Mouse (Mus musculus) heart, embryonic 16.5 days (tissue): ENCODE results near the gene Armc8. TPM values are rescaled to one million over a fixed set of nuclear protein-coding genes. Genes with fewer than 3 reads are reported as not detected.

Experiments used
- ATAC-seq: fragments of 200-750 bp; cut with Nextera tagmentation; replicated peaks from 2 replicates; pipeline ENCODE4 v1.8.0; 2017; ENCODE audit warnings: moderate number of reproducible peaks; ENCODE audit not compliant: insufficient read depth, low FRiP score; ENCODE audit errors: extremely low read depth
- H3K27ac ChIP-seq: fragments of 300-500 bp; sonication (generic); 2 replicates; pipeline ENCODE4 v1.5.1; 2014; ENCODE audit warnings: mild to moderate bottlenecking, low read length, control low read depth, moderate library complexity
- H3K27me3 ChIP-seq: fragments of 300-500 bp; sonication (generic); 2 replicates; pipeline ENCODE4 v1.6.1; 2014; ENCODE audit warnings: low read length, mixed read lengths; ENCODE audit not compliant: control insufficient read depth, insufficient read depth
- H3K36me3 ChIP-seq: fragments of 300-500 bp; sonication (generic); 2 replicates; pipeline ENCODE4 v1.6.1; 2014; ENCODE audit not compliant: control insufficient read depth, insufficient read depth
- H3K4me1 ChIP-seq: fragments of 300-500 bp; sonication (generic); 2 replicates; pipeline ENCODE4 v1.6.1; 2014; ENCODE audit warnings: low read length, mixed read lengths; ENCODE audit not compliant: control insufficient read depth, insufficient read depth
- H3K4me2 ChIP-seq: fragments of 300-500 bp; sonication (generic); 2 replicates; pipeline ENCODE4 v1.6.1; 2014; ENCODE audit warnings: low read depth, mild to moderate bottlenecking, control low read depth, low read length
- H3K4me3 ChIP-seq: fragments of 300-500 bp; sonication (generic); 2 replicates; pipeline ENCODE4 v1.5.1; 2014; ENCODE audit warnings: mild to moderate bottlenecking, control low read depth, low read length
- H3K9ac ChIP-seq: fragments of 300-500 bp; sonication (generic); 2 replicates; pipeline ENCODE4 v1.6.1; 2014; ENCODE audit warnings: low read length, control low read depth
- H3K9me3 ChIP-seq: fragments of 300-500 bp; sonication (generic); replicated peaks from 2 replicates; pipeline ENCODE4 v1.6.1; 2016; ENCODE audit warnings: low read length; ENCODE audit not compliant: control insufficient read depth
- WGBS: fragments of 180-500 bp; shearing (Covaris S2); extraction: QIAGEN DNeasy Blood & Tissue Kit; methylation state at CpG from one replicate; pipeline ENCODE4 v1.1.7; 2014; 5-methylcytosine and 5-hydroxymethylcytosine counted together
- polyA plus RNA-seq: library from polyadenylated mRNA; unstranded; fragments of >200 nt; fragmentation: Nextera tagmentation; extraction: Ambion mirVana; gene quantifications from 2 replicates; pipeline ENCODE4 v1.2.1, GENCODE M21; 2015

The Armc8 gene
- polyA plus RNA-seq, 1 experiment from 2014 or later: 21.4 TPM

- no peaks in the 10 kb centered on the region for H3K36me3 ChIP-seq
- no peaks in the 10 kb centered on the region for H3K27me3 ChIP-seq
- H3K27ac ChIP-seq: no peak overlapping the region
- H3K9me3 ChIP-seq: no peaks in the 10 kb centered on the region
- H3K9ac ChIP-seq: no peak overlapping the region
- H3K4me1 ChIP-seq: no peaks in the 10 kb centered on the region
- no peak overlapping the region for H3K4me2 ChIP-seq
- ATAC-seq: no peak
- H3K4me3 ChIP-seq: no peak overlapping the region
- WGBS: 76% methylated on average over 9 of the region's 9 CpGs
Measured at GRCm38 (mm10) chr9:99468572-99468971, 100.1 kb downstream of the Armc8 start.

- H3K9me3 ChIP-seq: no peaks in the 10 kb centered on the region
- H3K4me3 ChIP-seq: no peak overlapping the region
- no peak overlapping the region for H3K9ac ChIP-seq
- no peak overlapping the region for H3K4me2 ChIP-seq
- no peaks in the 10 kb centered on the region for H3K4me1 ChIP-seq
- no peaks in the 10 kb centered on the region for H3K36me3 ChIP-seq
- no peaks in the 10 kb centered on the region for H3K27me3 ChIP-seq
- H3K27ac ChIP-seq: no peak overlapping the region
- WGBS: 64% methylated on average over 6 of the region's 6 CpGs
- no peak for ATAC-seq
Measured at GRCm38 (mm10) chr9:99464876-99465275, 103.8 kb downstream of the Armc8 start.

GRCm38 (mm10) chr9:99459730-99460129, 109.0 kb downstream of the Armc8 start:
- H3K4me3 ChIP-seq: no peak overlapping the region
- no peak overlapping the region for H3K27ac ChIP-seq
- 86% methylated on average over 4 of the region's 4 CpGs for WGBS
- no peak overlapping the region for H3K4me2 ChIP-seq
- H3K27me3 ChIP-seq: no peaks in the 10 kb centered on the region
- no peaks in the 10 kb centered on the region for H3K9me3 ChIP-seq
- no peak for ATAC-seq
- H3K4me1 ChIP-seq: no peaks in the 10 kb centered on the region
- H3K9ac ChIP-seq: no peak overlapping the region
- no peaks in the 10 kb centered on the region for H3K36me3 ChIP-seq

GRCm38 (mm10) chr9:99458529-99459208, 110.0 kb downstream of the Armc8 start:
- Histone ChIP-seq H3K4me2 (no peak overlapping the region), H3K27me3 (no peaks in the 10 kb centered on the region), H3K9ac (no peak overlapping the region), H3K4me1 (no peaks in the 10 kb centered on the region), H3K4me3 (no peak overlapping the region), H3K36me3 (no peaks in the 10 kb centered on the region), H3K27ac (no peak overlapping the region), H3K9me3 (no peaks in the 10 kb centered on the region)
- ATAC-seq: no peak
- 42% methylated on average over 12 of the region's 12 CpGs for WGBS

GRCm38 (mm10) chr9:99454211-99454610, 114.5 kb downstream of the Armc8 start:
- no peak for ATAC-seq
- WGBS: 72% methylated on average over 4 of the region's 4 CpGs

GRCm38 (mm10) chr9:99451161-99451560, 117.5 kb downstream of the Armc8 start, which contains the start of gene Nme9:
Gene Nme9, plus strand, starts transcription at chr9:99451475.
- Histone ChIP-seq H3K36me3 (no peaks in the 10 kb centered on the region), H3K4me1 (no peaks in the 10 kb centered on the region)
- no peak for ATAC-seq

More at GRCm38 (mm10) chr9:99454211-99454610, 114.5 kb downstream of the Armc8 start:
- Histone ChIP-seq H3K27ac (no peak overlapping the region), H3K9ac (no peak overlapping the region), H3K4me1 (no peaks in the 10 kb centered on the region), H3K9me3 (no peaks in the 10 kb centered on the region), H3K4me2 (no peak overlapping the region), H3K27me3 (peaks cover 9% of the 10 kb centered on the region; the same call in 1 of the 2 replicates), H3K36me3 (no peaks in the 10 kb centered on the region), H3K4me3 (no peak overlapping the region)

GRCm38 (mm10) chr9:99449886-99450647, 118.6 kb downstream of the Armc8 start:
- H3K27me3 ChIP-seq: peaks cover 9% of the 10 kb centered on the region; the same call in 1 of the 2 replicates
- no peak overlapping the region for H3K27ac ChIP-seq
- H3K36me3 ChIP-seq: no peaks in the 10 kb centered on the region
- ATAC-seq: no peak
- H3K9me3 ChIP-seq: no peaks in the 10 kb centered on the region
- H3K9ac ChIP-seq: no peak overlapping the region
- no peak overlapping the region for H3K4me2 ChIP-seq
- H3K4me1 ChIP-seq: no peaks in the 10 kb centered on the region
- H3K4me3 ChIP-seq: no peak overlapping the region
- WGBS: 35% methylated on average over 9 of the region's 9 CpGs

More at GRCm38 (mm10) chr9:99451161-99451560, 117.5 kb downstream of the Armc8 start, which contains the start of gene Nme9:
- Histone ChIP-seq H3K4me3 (no peak within 1 kb of the TSS), H3K9me3 (no peaks in the 10 kb centered on the region), H3K4me2 (peak within 1 kb of the TSS; percentile 24; the same call in 1 of the 2 replicates), H3K27ac (no peak within 1 kb of the TSS), H3K9ac (no peak within 1 kb of the TSS), H3K27me3 (peaks cover 9% of the 10 kb centered on the region; the same call in 1 of the 2 replicates)
- 10% methylated on average over 14 of the region's 14 CpGs for WGBS

GRCm38 (mm10) chr9:99447323-99447722, 121.4 kb downstream of the Armc8 start:
- Histone ChIP-seq H3K9me3 (no peaks in the 10 kb centered on the region), H3K4me2 (no peak overlapping the region), H3K4me1 (no peaks in the 10 kb centered on the region), H3K27me3 (peaks cover 9% of the 10 kb centered on the region; the same call in 1 of the 2 replicates), H3K9ac (no peak overlapping the region), H3K27ac (no peak overlapping the region), H3K36me3 (no peaks in the 10 kb centered on the region), H3K4me3 (no peak overlapping the region)
- 63% methylated on average over 3 of the region's 3 CpGs for WGBS
- ATAC-seq: no peak

GRCm38 (mm10) chr9:99446259-99446658, 122.4 kb downstream of the Armc8 start:
- H3K9ac ChIP-seq: no peak overlapping the region
- H3K27ac ChIP-seq: no peak overlapping the region
- peaks cover under 1% of the 10 kb centered on the region; the same call in 1 of the 2 replicates for H3K27me3 ChIP-seq
- no peaks in the 10 kb centered on the region for H3K36me3 ChIP-seq
- no peaks in the 10 kb centered on the region for H3K4me1 ChIP-seq
- no peak overlapping the region for H3K4me3 ChIP-seq
- H3K4me2 ChIP-seq: no peak overlapping the region
- H3K9me3 ChIP-seq: no peaks in the 10 kb centered on the region
- no peak for ATAC-seq
